Mouse (Mus musculus) cerebellum, adult 18-20 months (tissue): ENCODE results near the gene Klhdc4.

Experiments
- DNase-seq, 2 experiments: peaks; one replicate each; pipeline ENCODE4 v3.0.0; 2021

Klhdc4 gene

DNA sequence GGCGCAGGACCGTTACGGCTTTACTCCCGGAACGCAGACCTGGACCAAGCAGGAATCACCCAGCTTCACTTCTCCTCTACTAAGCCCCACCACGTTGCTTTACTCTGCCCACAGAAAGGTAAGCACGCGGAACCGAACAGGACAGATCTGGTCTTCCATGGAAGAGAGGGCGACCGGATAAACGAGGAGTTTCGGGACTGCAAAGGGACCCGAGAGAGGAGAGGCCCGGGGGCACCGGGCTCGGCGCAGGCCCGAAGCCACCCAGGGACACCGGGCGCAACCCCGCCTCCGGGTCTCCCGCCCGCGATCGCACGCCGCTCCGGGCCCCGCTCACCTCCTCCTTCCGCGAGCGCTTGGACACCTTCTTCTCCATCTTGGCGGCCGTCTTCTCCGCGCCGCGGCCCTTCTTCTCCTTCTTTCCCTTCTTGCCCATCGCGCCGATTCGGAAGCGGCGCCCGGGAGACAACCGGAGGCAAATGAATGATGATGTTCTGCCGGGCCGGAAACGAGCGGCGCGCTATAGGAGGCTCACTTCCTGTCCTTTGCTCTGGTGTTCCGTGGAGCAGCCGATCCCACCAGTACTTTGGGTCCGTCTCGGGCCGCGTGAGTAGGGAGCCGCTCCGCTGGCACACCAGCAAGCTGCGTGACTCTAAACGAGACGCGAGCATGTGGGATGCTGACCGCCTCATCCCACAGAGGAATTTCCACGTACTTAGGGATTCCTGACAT lies at the start of gene Klhdc4:
Gene Klhdc4, minus strand, starts transcription at position 522 of the 729 bp plus-strand sequence.
- peak; percentile 76 to 92 for DNase-seq

DNA sequence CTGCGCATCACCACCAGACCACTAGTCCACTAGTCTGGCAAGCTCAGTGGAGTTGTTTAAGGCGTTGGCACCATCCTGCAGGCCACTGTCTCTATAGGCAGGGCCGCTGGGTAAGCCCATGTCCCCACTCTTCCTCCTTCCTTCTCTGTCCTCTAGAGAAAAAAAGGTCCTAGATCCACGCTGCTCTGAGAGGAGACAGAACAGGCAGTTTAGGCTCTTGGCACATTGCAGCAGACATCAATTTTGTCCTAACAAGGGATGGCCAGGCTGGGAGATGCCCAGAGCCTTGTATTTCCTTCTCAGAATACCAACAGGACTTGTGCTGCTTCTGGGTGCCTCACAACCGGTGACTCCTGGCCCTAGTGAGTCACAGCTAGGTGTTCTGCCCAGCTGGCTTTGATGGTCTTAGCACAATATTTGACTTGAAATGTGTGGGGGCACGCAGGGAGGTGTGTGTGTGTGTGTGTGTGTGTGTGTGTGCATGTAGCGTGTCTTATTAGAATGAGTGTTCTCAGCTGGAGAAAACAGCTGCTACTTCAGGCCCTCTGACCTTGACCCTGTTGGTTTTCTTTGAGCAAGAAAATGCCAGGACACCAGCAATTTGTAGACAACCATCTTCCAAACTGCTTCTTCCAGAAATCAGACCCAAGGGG lies 48.6 kb upstream of the Klhdc4 start:
- DNase-seq = no peak

DNA sequence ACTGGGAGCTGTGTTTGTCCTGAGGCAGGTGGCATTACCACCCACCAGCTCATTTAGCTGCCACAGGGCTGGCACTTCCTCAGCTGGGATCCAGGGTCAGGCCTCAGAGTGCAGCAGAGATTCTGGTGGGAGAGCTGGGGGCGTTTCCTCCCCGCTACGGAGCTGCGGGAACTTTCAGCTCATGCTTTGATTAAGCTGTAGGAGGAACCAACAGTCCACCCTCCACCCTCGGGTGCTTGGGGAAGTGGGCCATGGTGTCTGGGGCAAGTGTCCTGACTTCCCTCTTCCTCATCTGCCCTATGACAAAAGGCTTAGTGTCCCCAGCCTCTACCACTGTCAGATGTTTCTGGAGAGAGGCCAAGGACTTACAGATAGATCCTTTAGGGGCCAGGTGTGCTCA lies 47.8 kb upstream of the Klhdc4 start:
- no peak for DNase-seq

DNA sequence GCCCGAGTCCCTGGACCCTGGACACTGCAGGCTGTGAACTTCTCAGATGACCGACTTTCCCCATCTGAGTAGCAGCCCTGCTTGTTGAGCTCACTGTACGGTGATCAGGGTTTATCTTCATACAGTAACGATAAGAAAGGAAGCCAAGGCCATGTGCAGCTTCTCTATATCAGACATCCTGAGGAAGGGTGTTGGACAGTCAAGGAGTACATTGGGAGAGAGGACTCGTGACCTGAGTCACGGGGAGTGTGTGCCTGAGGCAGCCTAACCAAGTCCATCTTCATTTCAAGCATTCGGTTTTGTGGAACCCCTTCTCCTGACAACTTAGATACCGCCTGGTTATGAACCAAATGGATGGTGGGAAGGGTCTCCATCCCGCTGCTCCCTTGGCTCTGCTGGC lies 46.1 kb upstream of the Klhdc4 start:
- DNase-seq = no peak

DNA sequence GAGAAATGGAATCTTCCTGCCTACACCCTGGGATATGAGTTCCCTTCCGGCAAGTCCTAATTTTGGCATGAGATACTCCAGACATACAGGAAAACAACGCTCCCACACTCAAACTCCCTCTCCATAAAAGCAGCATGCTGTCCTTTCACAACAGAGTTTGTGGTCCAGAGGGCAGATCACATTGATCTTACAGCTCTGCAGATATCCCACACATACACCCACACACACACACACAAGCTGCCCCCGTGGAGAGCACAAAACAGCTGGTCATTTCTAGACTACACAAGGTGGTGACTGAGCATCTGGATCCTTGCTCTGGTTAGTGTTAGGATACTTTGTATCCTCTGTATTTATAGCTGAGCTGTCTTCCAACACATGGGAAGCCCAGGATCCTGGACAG lies 45.7 kb upstream of the Klhdc4 start:
- DNase-seq = no peak

DNA sequence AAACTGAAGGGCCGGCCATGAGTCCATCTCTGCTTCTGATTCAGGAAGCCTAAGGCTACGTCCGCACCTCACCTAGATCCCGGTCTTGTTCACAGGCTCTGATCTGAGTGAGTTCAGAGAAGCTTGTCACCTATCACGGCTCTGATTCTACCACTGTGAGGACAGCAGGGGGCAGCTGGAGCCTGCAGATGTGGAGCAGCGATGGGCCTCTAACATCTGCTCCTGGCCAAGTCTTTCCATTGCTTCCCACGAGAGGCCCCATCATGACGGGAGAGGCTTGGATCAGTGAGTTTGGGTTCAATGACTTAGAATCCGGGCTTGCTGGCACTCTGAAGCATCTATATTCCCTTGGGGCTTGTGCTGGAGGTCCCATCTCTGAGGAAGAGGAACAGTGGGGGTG lies 44.7 kb upstream of the Klhdc4 start:
- DNase-seq = no peak

DNA sequence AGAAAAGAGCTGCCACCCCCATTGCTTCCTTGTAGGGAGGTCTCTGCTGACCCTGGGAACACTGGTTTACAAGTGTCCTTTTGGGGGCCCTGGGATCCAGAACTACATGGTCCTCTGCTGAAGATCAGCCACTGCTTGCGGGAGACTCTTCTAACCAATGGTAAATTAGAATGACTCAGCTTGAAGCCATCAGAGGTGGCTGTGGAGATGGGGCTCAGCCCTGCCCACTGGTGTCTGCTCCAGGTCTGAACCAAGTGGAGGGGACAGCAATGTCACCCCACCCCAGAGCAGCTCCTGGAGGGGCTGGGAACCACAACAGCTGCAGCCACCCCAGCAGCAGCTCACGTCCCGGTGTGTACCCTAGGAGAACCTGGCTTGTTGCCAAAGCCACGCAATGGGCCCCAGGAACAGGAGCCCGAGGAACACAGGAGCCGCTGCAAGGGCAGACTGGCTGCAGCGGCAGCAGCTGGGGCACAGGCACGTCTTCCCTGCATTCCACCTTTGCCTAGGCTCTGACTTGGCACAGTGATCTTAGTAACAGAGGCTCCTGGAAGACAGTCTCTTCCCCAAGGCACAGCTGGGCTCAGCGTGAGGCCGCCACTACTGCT lies 42.6 kb upstream of the Klhdc4 start:
- DNase-seq = no peak

DNA sequence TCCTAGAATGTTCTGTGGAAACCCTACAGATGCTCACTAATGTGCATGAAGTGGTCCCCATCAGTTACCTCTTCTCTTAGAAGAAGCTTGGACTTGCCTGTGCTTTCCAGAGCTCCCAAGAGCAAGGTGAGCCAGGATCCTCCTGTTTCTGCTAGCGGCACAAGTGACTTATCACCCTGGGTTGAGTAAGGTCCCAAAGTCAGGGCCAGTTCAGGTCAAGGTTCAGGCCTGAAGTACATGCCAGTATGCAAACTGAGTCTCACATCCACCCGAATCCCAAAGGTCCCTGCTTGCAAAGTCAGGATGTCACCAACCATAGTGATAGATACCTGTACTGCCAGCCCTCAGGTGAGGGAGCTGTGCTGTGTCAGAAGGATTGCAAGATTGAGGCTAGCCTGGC lies 40.8 kb upstream of the Klhdc4 start:
- DNase-seq = no peak

DNA sequence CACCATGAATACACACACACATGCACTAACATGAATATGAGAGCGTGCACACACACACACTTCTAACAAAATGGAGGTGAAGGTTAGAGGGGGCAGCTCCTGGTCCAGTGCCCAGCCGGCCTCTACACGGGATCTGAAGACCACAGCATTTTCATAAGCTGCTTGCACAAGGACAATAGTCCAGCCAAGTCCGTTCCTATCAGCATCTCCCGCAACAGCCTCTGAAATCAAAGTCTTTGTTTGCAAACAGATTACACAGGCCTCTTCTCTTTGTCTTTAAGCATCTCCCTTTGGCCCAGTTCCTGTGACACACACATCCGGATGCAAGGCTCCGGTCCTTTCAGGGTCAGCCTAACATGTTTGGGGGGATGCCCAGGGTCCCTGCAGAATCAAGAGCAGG lies 39.5 kb upstream of the Klhdc4 start:
- DNase-seq = no peak

DNA sequence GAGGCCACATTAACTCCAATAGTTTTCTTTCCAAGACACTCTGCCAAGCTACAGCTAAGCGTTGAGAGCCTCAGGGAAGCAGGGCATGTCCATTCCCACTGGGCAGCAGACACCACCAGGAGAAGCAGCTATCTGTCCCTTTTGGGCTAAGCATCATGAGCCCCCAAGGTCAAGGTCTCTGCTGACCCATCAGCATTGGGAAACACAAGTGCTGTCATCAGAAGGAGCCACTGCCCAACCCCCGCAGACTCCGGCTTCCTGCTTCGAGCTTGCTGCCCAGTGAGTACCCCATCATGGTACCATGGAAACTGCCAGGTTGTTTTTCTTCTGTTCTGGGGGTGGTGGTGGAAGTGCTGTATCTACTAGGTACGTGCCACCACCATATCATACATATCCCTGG lies 38.8 kb upstream of the Klhdc4 start:
- no peak for DNase-seq

DNA sequence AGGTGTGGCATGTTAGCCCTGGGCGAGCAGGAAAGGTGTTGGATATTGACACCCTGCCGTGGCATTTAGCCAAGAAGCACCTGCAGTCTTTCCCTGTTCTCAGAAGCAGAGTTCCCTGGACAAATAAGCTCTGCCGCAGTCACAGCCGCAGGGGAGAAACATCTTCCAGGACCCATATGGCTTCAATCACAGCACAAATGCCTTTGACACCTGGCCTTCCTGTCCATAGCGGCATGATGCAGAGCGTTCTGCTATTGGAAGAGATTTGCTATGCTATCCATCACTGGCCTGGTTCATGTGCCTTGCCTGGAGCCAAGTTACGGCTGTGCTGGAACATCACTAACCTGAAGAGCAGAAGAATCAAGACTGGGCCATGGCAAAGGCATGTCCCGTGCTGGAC lies 36.0 kb upstream of the Klhdc4 start:
- no peak for DNase-seq

DNA sequence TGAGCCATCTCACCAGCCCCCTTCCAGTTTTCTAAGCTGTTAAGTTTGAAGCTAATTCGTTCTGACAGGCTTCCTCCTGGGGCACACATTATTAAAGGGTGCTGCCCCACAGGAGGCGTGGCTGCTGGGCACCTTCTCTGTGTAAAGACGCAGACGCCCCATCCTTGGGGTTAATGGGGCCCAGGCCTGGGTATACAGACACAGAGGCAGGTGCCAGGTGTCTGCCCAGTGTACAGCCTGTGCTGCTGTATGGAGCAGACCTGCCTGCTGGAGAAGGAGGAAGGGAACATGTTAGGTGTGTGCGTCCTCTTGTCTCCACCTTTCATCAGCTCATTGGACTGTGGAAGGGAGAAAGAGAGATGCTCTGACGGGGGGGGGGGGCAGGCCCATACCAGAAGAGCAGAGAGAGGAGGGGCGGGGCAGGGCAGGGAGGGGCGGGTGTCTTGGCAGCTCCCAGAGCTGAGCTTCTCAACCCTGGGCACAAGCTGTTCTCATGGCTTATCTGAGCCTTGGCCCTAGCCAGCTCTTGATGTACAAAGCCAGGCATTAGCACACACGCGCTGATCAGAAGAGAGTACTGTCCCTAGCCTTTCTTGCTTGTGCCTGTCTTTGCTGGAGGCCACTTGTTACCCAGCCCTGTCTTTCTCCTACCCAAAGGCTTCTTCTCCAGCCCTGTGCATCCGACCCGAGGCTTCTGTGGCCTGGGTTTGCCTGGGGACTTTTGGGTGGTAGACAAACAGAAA lies 32.6 kb upstream of the Klhdc4 start:
- DNase-seq = peak; percentile 64 to 76

DNA sequence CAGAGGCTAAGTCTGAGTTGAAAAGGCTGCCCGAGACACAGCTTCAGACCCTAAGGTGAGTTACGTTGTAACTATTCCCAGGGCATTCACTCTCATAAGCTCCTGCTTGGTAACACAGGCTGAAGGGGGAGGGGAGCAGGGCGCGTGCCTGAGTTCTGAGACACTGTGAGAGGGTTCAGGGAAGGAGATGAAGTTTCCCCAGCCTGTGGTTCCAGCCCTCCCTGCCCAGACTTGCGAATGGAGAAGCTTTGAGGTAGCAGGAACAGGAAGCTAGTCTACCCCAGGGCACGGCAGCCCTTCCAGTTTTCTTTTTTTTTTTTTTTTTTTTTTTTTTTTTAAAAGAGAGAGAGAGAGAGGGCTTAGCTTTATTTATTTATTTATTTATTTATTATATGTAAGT lies 31.9 kb upstream of the Klhdc4 start:
- DNase-seq = peak in 1 of 2 experiments; percentile 18

DNA sequence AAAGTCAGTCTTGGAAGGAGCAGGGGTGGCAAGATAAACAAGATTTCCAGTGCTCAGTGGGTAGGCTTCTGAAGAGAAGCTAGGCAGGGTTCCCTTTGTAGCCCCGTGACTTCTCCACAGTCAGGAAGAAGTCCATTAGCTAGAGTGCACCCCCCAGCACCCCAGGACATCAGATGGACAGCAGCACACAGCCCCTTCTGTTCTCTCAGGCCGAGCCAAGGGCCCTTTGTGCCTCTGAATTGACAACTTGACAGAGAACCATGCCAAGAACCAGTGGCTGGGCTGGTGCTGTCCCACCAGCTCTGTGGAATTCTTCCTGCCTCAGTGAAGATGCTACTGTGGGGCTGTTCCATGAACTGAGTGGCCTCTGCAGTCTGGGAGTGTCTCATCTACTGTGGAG lies 28.4 kb upstream of the Klhdc4 start:
- no peak for DNase-seq

DNA sequence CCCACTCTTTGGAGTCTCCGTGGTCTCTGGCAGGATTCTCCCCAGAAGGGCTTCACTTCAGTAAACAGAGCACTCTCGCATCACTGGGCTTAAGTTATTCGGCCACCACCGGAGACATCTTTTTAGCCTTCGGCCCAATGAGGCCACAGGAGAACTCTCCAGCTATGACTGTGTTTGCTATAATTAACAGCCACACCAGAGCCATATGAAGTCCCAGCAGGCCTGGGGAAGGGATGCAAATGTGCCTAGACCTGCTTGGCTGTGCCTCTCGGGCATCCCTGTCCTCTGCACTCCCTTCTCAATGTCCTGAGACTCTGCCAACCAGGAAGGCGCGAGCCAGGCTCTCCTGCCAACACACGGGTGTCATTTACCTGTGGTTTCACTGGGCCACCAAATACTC lies 28.0 kb upstream of the Klhdc4 start:
- DNase-seq = peak; percentile 91 to 95

DNA sequence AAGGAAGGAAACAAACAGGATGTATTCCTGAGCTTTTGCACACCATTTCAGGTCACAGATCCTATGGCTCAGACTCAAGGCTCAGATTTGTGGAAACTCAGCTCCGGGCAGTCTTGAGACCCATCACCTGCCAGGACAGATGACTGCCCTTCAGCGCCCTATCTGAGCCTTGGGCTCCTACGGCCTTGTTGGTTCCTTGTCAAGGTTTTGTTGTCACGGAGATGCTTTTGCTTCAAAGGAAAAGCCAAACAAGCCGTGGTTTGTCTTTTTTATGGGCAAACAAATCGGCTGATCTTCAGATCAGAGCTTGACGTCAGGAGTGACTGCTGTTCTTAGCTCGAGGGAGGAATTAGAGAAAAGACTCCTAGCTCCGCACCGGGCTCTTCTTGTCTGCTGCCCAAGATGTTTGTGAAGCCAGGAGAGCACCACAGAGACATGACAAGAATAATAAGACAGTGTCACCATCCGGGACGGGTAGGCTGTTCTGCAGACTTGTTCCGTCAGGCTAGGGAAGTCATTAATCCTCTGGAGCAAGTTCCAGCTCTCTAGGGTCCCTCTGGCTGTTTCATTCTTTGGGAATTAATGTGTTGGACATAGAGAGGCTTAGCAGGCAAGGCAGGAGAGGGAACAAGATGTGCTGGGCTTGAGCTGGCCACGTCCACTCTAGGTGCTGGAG lies 26.8 kb upstream of the Klhdc4 start:
- DNase-seq = no peak

DNA sequence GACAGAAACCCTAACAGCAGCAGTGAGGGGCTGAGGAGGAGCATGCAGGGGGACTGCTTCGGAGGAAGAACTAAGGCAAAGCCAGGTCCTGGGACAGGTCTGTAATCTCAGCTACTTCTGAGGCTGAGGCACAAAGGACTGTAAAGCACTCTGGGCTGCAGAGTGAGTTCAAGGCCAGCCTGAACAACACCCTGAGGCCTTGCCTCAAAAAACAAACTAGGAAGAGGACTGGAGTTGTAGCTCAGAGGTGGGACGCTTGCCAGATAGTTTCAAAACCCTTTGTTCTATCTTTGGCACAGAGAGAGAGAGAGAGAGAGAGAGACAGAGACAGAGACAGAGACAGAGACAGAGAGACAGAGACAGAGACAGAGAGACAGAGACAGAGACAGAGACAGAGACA lies 24.2 kb upstream of the Klhdc4 start:
- DNase-seq = no peak

DNA sequence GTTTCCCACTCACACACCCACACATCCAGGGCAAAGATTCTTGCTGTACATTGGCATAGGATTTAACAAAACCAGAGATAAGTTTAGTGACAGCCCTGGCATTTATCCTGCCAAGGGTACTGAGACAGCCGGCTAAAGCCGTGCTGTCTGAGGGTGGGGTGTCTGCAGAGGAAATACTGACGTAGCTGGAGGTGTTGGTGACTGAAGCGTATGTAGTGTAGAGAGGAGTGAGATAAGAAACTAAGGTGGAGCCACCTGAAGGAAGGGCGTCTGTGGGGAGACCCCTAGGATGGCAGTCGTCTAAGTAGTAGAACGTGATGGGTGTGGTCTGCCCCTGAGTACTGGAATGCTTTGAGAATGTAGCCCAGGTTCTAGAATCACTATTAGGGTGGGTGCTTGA lies 23.1 kb upstream of the Klhdc4 start:
- DNase-seq = no peak

DNA sequence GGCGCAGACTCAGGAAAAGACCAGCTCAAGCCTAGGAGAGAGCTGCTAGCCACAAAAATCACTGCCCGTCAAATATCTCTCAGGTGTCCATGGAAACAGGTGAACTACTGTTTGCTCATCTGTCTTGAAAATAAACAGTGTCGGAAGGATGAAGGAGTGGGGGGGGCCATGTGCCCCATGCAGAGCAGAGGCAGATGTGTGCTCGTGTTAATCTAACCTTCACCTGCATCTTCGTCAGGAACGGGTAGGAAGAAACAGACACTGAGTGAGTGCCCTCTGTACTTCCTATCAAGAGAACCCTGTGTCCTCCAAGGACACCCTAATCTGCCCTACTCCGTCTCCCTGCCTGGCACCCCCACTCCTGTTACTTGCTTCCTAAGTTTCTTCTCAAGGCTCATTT lies 22.3 kb upstream of the Klhdc4 start:
- no peak for DNase-seq

DNA sequence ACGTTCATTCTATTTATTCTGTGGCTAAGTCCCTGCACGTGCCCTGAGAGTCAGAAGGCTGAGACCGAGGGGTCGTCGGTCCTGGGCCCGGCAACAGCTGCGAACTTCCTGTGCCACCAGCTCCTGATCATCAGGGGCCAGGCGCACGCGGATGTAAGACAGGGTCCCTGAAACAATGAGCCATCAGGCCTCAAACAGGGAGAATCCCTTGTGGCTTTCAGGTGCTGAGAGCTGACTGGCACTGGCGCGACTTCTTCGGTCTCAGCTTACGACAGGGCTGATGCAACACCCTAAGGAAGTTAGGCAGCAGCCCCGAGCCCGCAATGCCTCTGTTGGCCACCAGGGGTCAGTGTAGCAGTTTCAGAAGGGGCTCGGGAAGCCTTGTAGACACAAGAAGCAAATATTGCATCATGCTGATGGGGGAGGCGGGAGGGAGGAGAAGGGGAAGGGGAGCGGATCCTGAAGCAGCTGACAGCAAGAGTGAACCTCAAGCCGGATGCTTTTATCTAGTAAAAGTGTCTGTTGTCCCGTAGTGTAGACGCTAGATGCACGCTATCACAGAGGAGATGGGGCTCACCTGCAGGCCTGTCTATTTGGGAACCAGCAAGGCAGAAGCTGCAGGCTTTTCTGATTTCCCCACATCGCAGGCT lies 21.6 kb upstream of the Klhdc4 start:
- DNase-seq = peak; percentile 97 to 98

DNA sequence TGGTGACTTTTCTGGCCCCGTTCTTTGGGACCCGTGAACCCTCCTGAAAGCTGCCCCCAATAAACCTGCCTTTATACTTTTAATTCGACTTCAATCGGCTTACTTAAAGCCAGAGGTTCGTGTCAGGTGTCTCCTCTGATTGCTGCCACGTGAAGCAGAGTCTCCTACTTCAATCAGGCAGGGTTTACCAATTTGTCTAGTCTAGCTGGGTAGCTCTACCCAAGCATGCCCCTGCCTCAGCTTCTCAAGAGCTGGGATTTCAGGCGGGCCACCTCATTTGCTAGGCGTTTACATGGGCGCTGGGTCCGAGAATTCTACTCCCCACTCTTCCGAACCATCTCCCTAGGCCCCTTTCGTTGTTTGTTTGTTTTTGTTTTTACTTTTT lies 21.1 kb upstream of the Klhdc4 start:
- DNase-seq = no peak

DNA sequence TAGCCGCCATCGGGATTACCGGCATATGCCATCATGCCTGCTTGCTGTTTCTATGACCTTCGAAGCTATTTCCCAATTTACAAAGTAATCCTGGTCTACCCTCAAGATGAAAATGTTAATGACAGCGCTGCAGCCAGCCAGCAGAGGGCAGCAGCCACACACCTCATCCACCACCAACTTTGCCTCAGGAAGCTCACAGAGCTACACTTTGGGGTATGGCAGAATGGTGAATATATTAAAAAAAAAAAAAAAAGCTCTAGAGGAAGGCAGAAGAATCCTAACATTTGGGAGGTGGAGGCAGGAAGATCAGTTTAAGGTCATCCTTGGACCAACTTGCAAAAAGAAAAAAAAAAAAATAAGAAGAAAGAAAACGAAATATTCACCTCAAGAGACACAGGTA lies 20.6 kb upstream of the Klhdc4 start:
- DNase-seq = peak; percentile 77 to 84

DNA sequence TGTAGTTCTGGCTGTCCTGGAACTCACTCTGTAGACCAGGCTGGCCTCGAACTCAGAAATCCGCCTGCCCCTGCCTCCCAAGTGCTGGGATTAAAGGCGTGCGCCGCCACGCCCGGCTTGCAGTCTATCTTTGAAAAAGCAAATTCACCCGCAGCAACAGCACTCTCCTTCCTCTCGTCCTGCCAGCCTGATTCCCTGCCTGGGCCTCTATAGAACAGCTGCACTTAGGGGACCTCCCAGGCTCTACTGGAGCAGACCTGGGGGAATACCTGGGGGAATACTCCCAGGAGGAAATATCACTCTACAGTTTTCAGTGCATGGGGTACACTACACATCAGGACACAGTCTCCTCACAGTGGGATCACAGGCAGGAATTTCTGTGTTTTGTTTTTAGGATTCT lies 19.9 kb upstream of the Klhdc4 start:
- no peak for DNase-seq
